Mouse (Mus musculus) E14TG2a.4 (cell line): ENCODE results near the gene Camk1g.

Source experiments
- H3K27me3 ChIP-seq: 2 replicates; pipeline ENCODE4 v1.6.1; 2014; ENCODE audit warnings: low read length, control low read depth; ENCODE audit not compliant: insufficient read depth
- H3K36me3 ChIP-seq: 2 replicates; pipeline ENCODE4 v1.6.1; 2014; ENCODE audit warnings: low read length, control low read depth; ENCODE audit not compliant: insufficient read depth
- H3K4me1 ChIP-seq: replicated peaks from 2 replicates; pipeline ENCODE4 v1.6.1; 2014; ENCODE audit warnings: low read depth, low read length, control low read depth
- H3K4me3 ChIP-seq: replicated peaks from 2 replicates; pipeline ENCODE4 v1.5.1; 2014; ENCODE audit warnings: mild to moderate bottlenecking, low read length
- H3K9me3 ChIP-seq: 2 replicates; pipeline ENCODE4 v1.6.1; 2014; ENCODE audit warnings: low read length, control low read depth
- CTCF ChIP-seq: conservative IDR thresholded peaks from 2 replicates; pipeline ENCODE4 v1.5.1; 2014; ENCODE audit warnings: low read length
- NANOG ChIP-seq: IDR thresholded peaks from 2 replicates; pipeline ENCODE4 v1.6.1; 2014; ENCODE audit warnings: borderline replicate concordance, low read length, mixed read lengths
- POU5F1 ChIP-seq: IDR thresholded peaks from 2 replicates; pipeline ENCODE4 v1.6.1; 2014; ENCODE audit warnings: low read length, borderline replicate concordance

Gene Camk1g

DNA sequence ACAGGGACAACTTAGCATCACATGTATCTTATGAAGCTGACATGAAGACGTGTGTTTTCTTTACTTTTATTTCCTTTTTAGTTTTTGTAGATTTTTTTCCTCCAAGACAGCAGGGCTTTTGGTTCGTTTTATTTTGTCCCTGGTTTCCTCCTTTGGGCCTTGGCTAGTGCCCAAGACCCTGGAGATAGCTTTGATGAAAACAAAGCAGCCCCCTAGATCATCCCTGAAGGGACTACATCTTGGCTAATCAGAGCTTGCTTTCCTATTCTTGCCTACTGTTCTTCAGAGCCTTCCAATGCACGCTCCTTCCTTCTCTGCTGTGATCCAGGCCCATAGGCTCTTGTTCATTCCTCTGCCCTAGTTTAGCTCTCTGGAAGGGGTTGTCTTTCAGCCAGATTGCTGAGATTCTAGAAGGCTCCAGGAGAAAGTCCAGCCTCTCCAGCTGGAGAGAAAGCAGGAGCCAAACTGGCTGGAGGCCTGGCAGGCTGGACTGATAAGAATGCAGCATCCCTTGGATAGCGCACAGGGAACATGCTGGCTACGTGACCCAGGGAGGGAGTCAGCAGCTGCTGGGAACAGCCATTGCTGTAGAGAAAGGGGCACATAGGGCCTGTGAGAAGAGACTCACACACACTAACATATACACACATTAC lies 54.3 kb downstream of the Camk1g start:
- Histone ChIP-seq H3K9me3 (no peaks in the 10 kb centered on the region), H3K4me3 (no peak overlapping the region), H3K27me3 (peaks cover 11% of the 10 kb centered on the region), H3K36me3 (no peaks in the 10 kb centered on the region), H3K4me1 (no peaks in the 10 kb centered on the region)
- TF ChIP-seq POU5F1 (no peak), NANOG (no peak), CTCF (no peak)

DNA sequence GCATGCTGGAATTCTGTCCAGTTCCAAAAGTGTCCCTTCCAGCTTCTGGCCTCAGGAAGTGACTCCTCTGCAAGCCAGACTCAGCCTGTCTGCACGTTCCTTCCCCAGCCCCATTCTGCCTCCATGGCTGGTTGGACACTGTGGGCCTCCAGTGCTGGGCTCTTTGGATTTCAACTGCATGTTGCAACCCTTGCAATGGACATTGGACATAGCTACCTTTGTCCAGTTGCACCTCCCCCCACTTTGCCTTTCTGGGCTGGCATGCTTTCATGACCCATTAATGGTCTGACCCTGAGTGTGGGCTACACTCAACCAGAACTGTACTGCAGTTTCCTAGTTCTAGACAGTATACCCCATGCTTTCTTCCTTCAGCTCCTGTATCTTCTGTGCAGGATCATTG lies 58.5 kb downstream of the Camk1g start:
- Histone ChIP-seq H3K27me3 (peaks cover 4% of the 10 kb centered on the region), H3K4me3 (no peak overlapping the region), H3K4me1 (no peaks in the 10 kb centered on the region), H3K9me3 (no peaks in the 10 kb centered on the region), H3K36me3 (no peaks in the 10 kb centered on the region)
- TF ChIP-seq CTCF (no peak), NANOG (no peak), POU5F1 (no peak)

- H3K4me3 ChIP-seq = no peak overlapping the region
- no peaks in the 10 kb centered on the region for H3K4me1 ChIP-seq
- no peaks in the 10 kb centered on the region for H3K36me3 ChIP-seq
- TF ChIP-seq POU5F1 = no peak
- no peak for TF ChIP-seq CTCF
- TF ChIP-seq NANOG = no peak
- no peaks in the 10 kb centered on the region for H3K9me3 ChIP-seq
- peaks cover 4% of the 10 kb centered on the region for H3K27me3 ChIP-seq
Observed at GRCm38 (mm10) chr1:193310519-193311085, 59.5 kb downstream of the Camk1g start.

GRCm38 (mm10) chr1:193309785-193310518 lies 60.1 kb downstream of the Camk1g start:
- peaks cover 4% of the 10 kb centered on the region for H3K27me3 ChIP-seq
- no peak for TF ChIP-seq POU5F1
- TF ChIP-seq CTCF = no peak
- no peak for TF ChIP-seq NANOG

GRCm38 (mm10) chr1:193306832-193307231 lies 63.3 kb downstream of the Camk1g start:
- Histone ChIP-seq H3K36me3 (no peaks in the 10 kb centered on the region), H3K4me3 (no peak overlapping the region), H3K9me3 (no peaks in the 10 kb centered on the region), H3K27me3 (peaks cover 12% of the 10 kb centered on the region), H3K4me1 (peaks cover 7% of the 10 kb centered on the region)
- TF ChIP-seq CTCF = no peak
- no peak for TF ChIP-seq POU5F1
- no peak for TF ChIP-seq NANOG

More at GRCm38 (mm10) chr1:193309785-193310518, 60.1 kb downstream of the Camk1g start:
- no peaks in the 10 kb centered on the region; the same call in 1 of the 2 replicates for H3K4me1 ChIP-seq
- H3K9me3 ChIP-seq = no peaks in the 10 kb centered on the region
- H3K4me3 ChIP-seq = no peak overlapping the region
- H3K36me3 ChIP-seq = no peaks in the 10 kb centered on the region

GRCm38 (mm10) chr1:193305386-193305785 lies 64.7 kb downstream of the Camk1g start:
- no peak for TF ChIP-seq POU5F1
- no peak for TF ChIP-seq NANOG
- no peak for TF ChIP-seq CTCF
- H3K4me3 ChIP-seq = no peak overlapping the region
- no peaks in the 10 kb centered on the region for H3K9me3 ChIP-seq
- H3K27me3 ChIP-seq = peaks cover 9% of the 10 kb centered on the region
- peaks cover 15% of the 10 kb centered on the region for H3K4me1 ChIP-seq
- H3K36me3 ChIP-seq = no peaks in the 10 kb centered on the region

- H3K4me1 ChIP-seq = peaks cover 15% of the 10 kb centered on the region
- no peak for TF ChIP-seq POU5F1
- TF ChIP-seq NANOG = no peak
- TF ChIP-seq CTCF = no peak
- H3K9me3 ChIP-seq = no peaks in the 10 kb centered on the region
- H3K36me3 ChIP-seq = no peaks in the 10 kb centered on the region
- H3K27me3 ChIP-seq = peaks cover 12% of the 10 kb centered on the region
- no peak overlapping the region for H3K4me3 ChIP-seq
Observed at GRCm38 (mm10) chr1:193303096-193303495, 67.0 kb downstream of the Camk1g start.

DNA sequence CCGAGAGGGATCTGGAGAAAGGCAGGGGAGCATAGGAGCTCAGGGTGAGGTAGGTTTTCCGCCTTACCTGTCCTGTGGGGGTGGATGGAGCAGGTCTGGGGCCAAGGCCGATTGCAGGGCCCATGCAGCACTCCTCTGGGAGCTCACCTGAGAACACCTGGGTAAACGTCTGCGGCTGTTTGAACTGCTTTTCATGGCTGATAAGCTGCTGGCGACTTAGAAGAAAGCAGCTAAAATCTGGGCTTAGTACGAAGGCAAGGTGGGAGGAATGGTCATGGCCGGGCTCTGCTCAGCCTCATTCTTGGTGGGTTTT lies 68.0 kb downstream of the Camk1g start:
- Histone ChIP-seq H3K9me3 (no peaks in the 10 kb centered on the region), H3K36me3 (no peaks in the 10 kb centered on the region), H3K4me3 (peak overlapping the region; percentile 48), H3K4me1 (peaks cover 15% of the 10 kb centered on the region), H3K27me3 (peaks cover 12% of the 10 kb centered on the region)
- TF ChIP-seq POU5F1 (no peak), NANOG (no peak), CTCF (no peak)
